Mouse (Mus musculus): Measurements from ENCODE around the gene Spg7.

DNA sequence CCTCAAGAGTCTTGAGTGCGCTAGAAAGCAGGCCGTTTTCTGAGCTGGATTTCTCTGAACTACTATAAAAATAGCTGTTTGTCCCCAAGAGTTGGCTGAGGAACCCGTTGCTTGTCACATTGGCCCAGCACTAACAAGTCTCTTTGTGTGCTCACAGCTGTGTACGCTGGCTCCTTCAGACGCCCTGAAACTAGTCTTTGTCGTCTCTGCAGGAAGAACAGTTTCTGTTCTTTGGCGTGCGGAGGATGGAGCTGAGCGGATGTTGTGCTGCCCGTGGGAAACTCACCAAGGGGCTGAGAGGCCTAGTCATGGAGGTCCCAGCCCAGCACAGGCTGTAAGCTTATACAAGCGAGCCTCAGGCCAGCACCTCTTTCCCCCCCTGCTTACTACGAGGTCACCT is 20.9 kb downstream of the Spg7 start:
- no peak for TF ChIP-seq CTCF (IDR thresholded peaks at IDR 0.05; ENCODE audit: insufficient read depth, low read depth, low read length)
- TF ChIP-seq POLR2A (IDR thresholded peaks at IDR 0.05; ENCODE audit: insufficient read depth, low read depth, low read length) = no peak

Measured in olfactory bulb, adult 2 months (tissue).